Mouse (Mus musculus) heart, adult 2 months (tissue): ENCODE measurements at regions not wholly inside any gene's neighbourhood (a gene's known extent, or its start where the extent isn't known, plus 50 kb on each side); places are given as distances from the start of the nearest gene placed in this dataset.

Experiments used
- CTCF ChIP-seq: fragments of 200-600 bp; IDR thresholded peaks from 2 replicates; pipeline ENCODE4 v1.8.1; 2022; ENCODE audit warnings: antibody characterized with exemption, mild to moderate bottlenecking, moderate library complexity
- EP300 ChIP-seq: fragments of 200-500 bp; IDR thresholded peaks from 2 replicates; pipeline ENCODE4 v1.6.1; 2011; ENCODE audit warnings: low read depth, low read length, control low read depth; ENCODE audit not compliant: insufficient read depth
- POLR2A ChIP-seq: fragments of 200-500 bp; IDR thresholded peaks from 2 replicates; pipeline ENCODE4 v1.6.1; 2011; ENCODE audit warnings: mild to moderate bottlenecking, low read depth, low read length, control low read depth; ENCODE audit not compliant: insufficient read depth

DNA sequence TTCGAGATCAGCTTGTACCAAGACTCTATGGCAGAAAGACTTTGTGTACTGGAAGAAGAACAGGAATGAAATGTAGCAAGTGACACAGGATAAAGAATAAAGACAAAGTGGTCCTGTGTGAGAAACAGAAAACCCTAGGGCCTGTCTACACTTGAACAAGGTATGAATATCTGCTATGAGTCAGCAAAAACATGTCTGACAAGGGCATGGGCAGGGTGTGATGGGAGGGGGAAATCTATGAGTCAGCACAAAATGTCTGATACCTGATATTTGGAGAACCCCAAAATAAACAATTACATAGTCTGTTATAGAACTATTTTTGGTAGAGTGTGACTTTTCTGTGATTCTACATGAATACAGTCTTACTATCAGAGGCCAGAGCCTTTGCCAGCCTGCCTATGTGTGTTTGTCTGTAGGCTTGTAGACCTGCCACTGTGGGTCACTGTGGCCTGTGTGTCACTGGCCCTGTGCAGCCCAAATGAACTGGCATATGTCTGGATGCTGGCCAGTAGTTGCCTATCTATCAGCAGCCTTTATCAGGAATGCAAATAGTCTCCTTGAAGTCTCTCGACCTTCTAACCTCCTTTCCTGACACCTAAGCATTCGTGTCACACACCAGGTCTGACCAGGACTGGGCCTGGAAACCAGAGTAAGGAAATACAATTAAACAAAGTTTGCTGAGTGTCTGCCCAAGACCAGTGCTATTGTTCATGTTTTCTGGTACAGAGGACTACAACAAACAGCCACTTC, 71.5 kb downstream of the Fam110c start:
- TF ChIP-seq POLR2A (no peak), CTCF (peak; percentile 51), EP300 (no peak)
